Mouse (Mus musculus) inflammation-experienced regulatory T-cells, adult 6 months (primary cell): Measurements from ENCODE around the gene Zfp93. TPM values are rescaled to one million over a fixed set of nuclear protein-coding genes. Genes with fewer than 3 reads are reported as not detected.
"Not testable (repeated sequence)": the region's sequence is repeated elsewhere in the genome, so short reads cannot be mapped to it uniquely, and the experiment has no call there.

Source experiments
- ATAC-seq: one replicate; pipeline ENCODE4 v1.8.0; 2017
- polyA plus RNA-seq, 3 experiments: library from polyadenylated mRNA; unstranded; fragments of 100-300 nt; shearing (Covaris generic); gene quantifications; one replicate each; pipeline ENCODE4 v1.2.1; 2017

The Zfp93 gene
- 1 to 10 TPM; 2.1 to 2.3 (median 2.2) TPM for polyA plus RNA-seq

DNA sequence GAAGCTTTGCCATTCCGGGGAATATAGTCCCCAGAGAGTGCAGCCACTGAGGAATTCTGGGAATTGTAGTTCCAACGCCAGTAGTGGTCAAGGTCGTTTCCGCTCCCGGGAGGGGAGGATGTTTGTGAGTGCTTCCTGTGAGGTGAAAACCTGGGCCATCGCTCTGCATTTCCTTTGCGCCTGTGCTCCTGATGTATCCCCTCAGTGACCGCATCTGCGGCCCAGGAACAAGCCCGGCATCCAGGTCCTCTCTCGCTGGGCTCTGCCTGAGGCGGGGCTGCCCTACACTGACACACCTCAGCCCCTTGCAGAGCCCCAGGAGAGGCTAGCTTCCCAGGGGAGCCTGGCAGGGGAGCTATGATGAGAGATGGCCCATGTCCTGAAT lies at the start of gene Zfp93:
TSS of gene Zfp93 (plus strand) at position 133 of the 385 bp plus-strand sequence.
- peak; percentile 95 for ATAC-seq

DNA sequence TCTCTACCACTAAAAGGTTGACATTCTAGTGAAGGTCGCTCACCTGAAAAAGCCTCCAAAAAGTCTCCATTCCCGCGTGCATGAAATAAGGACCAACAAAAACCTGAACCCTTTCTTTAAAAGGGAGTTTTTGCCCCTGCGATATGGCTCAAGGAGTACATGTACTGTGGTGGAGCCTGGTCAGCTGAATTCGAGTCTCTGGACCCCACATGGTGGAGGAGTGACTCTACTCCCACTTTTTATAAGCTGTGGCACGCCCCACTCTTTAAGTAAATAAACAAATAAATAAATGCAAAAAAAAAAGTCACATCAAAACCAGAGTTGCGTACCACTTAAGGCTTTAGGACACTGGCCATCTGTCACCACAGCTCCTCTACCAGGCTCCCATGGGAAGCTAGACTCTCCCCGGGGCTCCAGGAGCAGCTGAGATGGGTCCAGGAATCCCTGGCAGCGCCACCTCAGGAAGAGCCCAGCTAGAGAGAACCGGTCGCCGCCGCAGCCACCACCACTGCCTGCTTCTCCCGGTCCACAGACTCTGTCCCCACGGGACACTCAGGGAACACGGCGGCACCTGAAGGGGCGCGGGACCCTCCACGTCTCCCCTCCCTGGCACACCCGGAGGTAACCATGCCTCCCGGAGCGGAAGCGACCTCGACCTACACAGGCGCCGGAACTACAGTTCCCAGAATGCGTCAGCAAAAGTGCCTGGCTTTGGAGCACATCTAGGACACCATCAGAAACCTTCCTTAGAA lies 33.0 kb upstream of the Zfp93 start, which contains the start of gene Zfp109:
TSS of gene Zfp109 (minus strand) at position 521 of the 752 bp plus-strand sequence.
- peak; percentile 87 for ATAC-seq

DNA sequence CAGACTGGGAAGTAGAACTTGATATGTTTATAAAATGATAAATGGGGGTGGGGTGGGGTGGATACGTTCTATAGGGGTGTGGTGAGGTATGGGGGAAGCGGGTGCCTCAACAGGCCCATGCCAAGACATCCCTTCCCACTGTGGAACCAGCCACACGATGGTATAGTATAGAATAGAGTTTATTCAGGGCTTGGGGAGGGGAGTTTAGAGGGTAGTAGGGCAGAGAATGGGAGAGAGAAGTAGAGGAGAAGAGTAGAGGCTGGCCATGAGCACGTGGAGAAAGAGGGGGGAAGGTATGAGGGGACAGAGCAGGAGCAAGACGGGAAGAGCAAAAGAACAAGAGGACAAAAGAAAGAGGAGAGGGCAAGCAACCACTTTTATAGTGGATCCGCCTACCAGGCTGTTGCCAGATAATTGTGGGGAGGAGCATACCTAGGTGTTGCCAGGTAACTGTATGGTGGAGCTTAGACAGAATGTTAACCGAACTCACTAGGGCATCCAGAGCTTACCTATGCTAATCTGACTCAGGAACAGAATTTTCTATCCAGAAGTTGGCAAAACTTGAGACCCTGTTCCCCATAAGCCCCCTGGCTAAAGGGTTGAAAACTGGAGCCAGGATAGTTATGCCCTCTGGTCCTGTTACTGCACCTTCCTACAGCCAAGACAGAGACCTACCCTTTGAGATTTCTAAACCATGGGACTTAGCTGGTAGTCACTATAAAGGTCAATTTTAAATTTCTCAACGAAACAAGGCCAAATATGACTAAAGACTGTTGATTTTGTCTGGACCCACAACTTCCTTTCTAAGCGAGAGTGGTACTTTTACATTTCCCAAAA lies 16.2 kb upstream of the Zfp93 start:
- no peak for ATAC-seq

DNA sequence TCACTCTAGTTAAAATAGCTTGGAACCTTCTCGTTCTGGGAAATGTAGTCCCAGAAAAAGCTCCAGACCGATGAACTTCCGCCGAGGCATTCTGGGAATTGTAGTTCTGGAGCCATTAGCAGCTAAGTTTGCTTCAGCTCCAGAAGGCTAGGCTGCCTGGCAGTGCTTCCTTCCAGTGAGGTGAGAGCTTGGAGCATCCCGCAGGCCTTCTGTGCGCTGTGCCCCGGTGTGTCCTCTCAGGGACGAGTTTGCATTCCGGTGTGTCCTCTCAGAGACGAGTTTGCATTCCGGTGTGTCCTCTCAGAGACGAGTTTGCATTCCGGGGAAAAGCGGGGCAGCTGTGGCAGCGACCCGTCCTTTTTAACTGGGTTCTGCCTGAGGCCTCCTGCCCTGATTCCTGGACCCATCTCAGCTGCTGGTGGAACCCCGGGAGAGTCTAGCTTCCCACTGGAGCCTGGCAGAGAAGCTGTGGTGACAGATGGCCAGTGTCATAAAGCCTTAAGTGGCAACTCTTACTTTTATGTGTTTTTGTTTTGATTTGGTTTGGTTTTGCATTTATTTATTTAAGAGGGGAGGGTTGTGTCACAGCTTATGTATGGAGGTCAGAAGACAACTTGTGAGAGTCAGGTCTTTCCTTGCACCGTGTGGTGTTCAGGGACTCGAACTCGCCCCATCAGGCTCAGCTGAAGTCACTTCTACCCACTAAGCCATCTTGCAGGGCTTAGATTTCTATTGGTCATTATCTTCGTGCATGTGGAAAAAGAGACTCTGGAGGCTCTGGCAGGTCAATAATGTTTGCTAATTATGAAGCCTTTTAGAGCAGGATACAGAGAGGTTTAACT lies 15.4 kb upstream of the Zfp93 start, which contains the start of gene Zfp108:
TSS of gene Zfp108 (plus strand) at position 162 of the 842 bp plus-strand sequence.
- peak; percentile 75 for ATAC-seq

DNA sequence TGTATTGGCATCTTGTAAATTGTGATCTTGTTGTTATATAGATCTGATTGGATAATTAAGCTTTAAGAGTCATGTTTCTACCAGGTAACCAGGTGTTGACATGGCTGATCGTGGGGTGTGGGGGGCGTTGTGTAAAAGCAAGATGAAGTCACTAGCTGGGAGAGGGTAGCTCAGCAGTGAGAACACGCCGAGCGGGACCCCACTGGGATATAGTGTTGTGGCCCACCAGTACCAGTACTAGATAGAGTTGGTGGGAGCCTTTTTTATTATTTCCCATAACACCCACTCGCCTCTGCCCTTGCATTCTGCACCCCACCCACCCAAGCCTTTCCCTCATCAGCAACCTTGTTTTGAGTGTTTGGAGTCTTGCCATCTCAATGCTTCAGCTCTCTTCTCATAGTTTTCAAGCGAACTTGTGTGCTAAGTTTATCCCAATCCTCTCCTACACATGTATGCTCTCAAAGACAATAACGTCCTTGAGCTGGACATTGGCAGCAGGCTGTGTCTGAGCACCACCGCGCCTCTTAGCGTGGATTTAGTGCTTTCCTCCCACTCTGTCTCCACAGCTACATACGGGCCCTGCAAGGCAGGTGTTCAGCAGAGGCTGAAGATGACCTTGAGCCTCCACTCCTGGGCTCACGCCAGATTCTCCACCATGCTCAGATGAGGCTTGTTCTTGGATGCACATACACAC lies 10.8 kb upstream of the Zfp93 start:
- no peak for ATAC-seq

DNA sequence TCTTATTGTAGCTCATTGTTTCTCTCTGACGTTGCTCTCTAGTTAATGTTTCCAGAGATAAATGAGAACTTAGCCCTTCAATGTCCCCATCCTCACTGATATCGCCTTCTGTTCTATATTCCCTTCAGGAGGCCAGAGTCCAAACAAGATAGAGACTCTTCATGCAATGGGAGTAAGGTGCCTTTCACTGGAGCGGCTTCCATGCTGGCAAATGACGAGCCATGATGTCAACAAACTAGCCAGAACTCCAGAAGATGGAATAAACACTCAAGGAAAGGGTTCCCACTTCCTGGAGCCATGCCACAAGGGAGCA lies 10.3 kb upstream of the Zfp93 start:
- no peak for ATAC-seq

DNA sequence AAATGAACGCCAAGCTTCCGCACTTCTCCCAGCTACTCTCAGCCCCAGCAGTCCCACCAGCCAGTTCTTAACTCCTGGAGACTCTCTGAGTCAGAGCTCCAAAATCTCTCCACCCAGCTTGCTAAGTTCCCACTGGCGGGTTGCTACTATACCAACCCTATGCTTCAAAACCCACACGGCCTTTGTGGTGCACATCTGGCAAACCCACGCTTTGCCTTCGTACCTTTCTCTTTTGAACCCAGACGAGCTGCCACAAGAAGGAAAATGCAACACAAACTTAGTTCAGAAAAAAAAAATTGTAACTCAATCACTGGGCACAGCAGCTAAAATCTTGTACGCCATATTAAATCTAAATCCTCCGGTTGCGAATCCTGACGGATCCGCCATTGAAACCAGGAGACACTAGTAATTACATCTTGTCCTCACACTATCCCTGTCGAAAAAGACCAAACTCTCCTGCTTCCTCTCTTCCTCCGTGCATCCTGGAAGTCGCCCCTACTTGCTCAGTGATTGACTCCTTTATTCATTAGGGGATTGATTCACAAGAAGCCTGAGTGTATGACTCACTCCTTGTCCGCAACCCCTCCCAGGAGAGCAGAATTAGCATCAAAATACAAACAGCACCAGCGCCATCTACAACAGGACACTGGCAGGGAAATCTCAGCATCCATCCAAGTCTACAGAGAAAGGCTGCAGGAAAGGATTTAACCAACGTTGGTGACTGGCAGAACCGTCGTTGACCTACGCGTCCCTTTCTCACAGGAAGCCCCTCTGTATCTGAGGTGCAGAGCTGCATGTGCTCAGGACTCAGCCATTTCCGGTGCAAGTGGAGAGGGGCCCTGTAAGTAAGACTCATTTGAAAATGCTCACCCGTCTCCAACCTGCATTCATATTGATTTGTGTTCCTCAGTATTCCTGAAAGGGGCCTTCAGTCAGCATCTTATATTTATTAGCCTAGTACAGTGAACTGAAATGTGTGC lies 1.8 kb upstream of the Zfp93 start:
- no peak for ATAC-seq

DNA sequence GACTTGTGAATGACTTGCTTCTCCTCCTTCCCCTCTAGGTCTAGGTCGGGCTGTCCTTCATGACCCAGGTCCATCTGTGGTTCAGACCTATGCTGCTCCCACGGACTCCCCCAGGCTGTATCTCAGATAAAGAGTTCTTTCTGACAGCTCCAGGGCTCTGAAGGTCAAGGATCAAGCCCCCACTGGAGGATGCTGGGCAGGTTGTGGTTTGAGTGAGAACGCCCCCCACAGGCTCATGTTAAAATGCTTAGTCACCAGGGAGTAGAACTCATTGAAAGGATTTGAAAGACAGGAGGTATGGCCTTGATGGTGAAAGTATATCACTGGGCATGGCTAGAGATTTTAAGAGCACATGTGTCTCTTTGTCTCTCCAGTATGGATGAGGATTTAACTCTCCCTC lies 964 bp upstream of the Zfp93 start:
- ATAC-seq, result no peak

DNA sequence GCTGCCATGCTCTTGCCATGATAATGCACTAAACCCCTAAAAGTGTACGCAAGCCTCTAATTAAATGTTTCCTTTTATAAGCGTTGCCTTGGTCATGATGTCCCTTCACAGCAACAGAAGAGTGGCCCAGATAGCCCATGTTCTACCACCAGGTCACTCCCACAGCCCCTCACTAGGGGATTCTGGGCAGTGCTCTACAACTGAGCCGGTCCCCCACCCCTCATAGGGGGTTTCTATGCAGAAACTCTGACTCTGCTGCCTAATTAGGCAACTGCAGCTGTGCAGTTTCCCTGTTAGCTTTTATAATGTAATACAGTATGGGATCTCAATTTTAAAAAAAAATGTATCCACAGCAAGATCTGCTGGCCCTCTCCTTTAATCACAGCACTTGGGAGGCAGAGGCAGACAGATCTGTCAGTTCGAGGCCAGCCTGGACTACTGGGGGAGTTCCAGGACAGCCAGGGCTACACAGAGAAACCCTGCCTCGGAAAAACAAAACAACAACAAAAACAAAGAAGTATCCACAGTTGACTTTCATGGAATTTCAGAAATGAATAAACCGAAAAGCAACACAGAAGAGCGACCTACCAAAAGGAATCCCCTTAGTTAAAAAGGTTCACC lies 443 bp upstream of the Zfp93 start:
- no peak for ATAC-seq

DNA sequence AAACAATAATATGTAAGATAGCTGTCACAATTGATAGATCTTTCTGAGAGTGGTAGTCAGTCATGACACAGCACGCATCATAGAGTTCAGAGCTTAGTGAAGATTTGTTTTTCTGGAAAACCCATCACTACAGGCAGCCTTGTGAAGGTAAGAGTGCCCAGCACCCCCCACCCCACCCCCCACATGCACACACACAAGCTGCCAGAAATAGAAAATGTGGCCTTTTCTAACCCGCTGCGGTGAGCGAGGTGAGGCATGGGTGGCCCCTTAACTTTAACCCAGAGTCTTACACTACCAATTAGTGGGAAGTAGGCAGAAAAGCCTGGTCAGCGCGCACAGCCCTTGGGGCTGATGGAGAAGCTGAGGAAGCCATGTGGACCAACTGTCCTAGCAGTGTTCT lies 971 bp downstream of the Zfp93 start:
- no peak for ATAC-seq

DNA sequence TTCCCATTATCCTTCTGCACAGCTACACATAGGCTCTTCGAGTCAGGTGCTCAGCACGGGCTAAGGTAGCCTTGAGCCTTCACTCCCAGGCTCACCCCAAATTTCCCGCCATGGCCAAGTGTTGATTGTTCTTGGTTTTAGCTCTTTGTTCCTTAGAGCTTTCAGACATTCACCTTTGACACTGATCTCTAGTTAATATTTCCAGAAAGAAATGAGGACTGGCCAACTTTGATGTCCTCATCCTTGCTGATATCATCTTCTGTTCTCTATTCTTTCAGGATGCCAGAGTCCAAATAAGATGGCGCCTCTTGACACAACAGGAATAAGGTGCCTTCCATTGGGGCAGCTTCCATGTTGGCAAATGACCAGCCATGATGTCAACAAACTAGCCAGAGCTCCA lies 4.2 kb downstream of the Zfp93 start:
- ATAC-seq, result no peak

DNA sequence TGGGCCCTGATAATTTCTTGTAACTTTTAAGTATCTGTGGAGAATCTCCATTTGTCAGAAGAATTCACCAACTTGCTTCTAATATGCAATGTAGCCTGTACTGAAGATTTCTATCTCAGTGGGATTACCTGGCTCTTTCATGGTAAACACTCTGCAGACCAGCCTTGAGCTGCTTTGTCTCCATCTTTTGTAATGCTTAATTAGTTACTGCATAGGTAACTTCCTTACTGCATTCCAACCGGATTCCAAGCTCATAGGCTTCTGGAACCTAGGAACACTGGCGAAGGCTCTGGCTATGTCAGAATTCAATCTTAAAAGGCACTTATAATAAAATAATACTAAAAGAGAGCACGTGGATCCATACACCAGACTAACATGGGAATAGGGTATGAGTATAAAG lies 8.6 kb downstream of the Zfp93 start:
- not testable (repeated sequence) for ATAC-seq

DNA sequence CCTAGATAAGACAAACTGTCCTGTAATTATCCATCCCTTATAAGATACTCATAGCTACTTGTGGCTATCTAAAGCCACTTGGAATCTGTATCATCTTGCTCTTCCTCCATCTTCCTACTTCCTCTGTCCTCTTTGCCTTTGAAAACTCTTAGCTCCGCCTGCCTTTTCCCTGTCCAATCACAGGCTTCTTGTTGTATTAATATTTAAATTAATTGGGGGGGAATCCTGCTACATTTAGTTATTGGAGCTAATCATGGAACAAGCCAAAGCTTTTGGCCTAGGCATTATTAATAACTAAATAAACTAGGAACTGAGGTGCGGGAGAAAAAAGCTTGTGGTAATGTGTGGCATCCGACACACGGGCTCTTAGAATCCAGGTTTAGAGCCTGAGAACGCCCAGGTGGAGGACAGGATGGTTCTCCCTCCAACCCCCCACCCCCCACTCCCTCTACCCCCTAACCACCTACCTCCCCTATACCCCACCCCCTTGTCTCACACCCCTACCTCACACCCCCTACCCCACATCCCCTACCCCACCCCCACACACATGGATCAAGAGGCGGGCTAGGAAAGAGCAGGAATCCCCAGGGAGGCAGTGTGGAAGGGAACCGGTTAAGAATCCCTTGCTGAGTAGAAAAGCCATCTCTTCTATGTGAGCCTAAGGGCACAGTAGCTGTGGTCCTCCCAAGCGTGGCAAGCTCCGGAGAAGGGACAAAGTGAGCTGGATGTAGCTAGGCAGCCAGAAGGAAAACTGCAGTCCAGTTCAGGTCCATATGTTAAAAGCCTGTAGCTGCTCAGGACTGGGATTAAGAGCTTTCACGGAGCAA lies 10.0 kb downstream of the Zfp93 start:
- no peak for ATAC-seq

DNA sequence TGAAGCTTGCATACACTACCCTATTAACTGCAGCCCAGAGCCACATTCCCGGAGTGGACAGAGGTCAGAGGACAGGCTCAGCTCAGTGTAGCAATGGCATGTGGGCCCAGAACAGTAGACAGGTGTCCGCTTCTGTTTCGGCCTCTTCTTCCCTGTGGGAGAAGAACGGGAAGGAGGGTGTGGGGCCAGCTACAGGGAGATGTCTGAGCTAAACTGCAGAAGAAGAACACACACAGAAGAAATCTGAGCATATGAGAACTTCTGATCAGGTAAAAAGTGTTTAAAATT lies 10.6 kb downstream of the Zfp93 start:
- ATAC-seq, result no peak

DNA sequence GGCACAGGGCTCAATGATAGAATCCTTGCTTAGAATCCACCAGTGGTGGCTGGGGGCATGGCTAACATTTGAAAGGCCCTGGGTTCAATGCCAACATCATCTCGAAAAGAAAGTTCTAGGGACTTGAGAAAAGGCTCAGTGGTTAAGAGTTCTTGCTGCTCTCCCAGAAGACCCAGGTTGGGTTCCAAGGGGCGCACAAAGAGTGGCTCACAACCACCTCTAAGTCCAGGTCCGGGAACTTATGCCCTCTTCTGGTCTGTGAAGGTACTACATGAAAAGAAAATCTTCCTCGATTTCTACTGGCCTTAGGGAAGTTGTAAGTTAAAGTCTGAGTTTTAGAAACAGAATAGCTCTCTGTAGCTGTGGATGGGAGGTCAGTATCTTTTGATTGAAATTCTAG lies 15.9 kb downstream of the Zfp93 start:
- ATAC-seq, result no peak

DNA sequence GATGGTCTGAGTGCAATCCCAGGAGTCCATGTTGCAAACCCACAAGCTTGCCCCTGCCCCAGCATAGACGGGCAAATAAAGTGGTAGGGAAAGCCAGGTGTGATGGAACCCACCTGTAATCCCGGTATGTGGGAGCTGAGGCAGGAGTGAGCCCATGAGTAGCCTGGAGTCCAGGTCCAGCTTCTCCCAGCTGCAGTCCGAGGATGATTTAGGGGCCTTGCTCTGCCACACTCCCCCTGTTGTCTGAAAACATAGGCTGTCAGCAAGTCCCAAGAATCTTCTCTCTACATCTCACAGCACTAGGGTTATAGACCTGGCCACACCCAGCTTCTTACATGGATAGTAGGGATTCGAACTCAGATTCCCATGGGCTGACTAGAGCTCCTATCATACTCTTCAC lies 16.7 kb downstream of the Zfp93 start:
- ATAC-seq, result no peak

DNA sequence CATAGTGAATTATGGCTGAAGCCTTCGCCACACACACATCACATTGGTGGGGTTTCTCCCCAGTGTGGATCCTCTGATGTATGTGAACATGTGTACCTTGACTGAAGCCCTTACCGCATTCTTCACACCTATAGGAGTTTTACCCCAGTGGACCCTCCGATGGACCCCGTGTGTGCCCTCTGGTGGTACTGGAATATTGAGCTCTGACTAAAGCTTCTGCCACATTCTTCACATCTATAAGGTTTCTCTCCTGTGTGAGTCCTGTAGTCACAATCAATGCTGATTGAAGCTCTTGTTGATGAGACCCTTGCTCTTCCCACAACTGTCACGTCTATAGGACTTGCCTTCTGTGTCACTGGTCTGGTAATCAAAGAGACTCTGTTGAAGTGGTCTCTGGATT lies 17.4 kb downstream of the Zfp93 start:
- no peak for ATAC-seq

DNA sequence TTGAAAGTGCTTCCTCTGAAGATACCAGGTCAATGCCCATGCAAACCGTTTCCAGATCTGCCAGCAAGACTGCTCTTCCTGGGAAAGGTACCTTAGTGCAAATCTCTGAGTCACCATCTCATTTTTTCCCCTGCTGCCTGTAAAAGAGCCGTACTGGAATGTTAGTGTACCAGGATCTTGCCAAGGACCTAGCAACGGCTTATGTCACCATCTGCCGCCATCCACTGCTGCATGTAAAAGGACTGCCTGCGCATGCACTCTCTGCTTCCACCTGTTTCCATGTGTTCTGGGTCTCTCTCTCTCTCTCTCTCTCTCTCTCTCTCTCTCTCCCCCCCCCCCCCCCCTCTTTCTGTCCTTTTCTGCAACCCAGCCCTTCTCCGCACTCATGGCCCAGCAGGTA lies 18.3 kb downstream of the Zfp93 start:
- no peak for ATAC-seq

DNA sequence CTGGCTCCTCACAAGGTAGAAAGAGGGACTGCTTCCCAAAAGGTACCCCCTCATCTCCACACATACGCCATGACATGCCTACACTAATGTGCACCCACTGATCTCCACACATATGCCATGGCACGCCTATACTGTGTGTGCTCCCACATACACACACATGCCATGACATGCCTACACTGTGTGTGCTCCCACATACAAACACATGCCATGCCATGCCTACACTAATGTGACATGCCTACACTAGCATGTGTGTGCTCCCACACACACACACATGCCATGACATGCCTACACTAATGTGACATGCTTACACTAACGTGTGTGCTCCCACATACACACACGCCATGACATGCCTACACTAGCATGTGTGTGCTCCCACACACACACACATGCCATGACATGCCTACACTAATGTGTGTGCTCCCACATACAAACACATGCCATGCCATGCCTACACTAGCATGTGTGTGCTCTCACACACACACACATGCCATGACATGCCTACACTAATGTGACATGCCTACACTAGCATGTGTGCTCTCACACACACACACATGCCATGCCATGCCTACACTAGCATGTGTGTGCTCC lies 20.0 kb downstream of the Zfp93 start:
- ATAC-seq, result no peak
